ENCODE assay signal across 10 mouse cellular contexts in genomic region chr1:127280256-127280655, GRCm38 (mm10).
A peak's percentile ranks its signal among the peaks of the same experiment; 100 is the strongest.
DNase-seq lines count a peak whose midpoint lies in the region; TF ChIP-seq lines count a peak whose summit lies in the region.
"Had no signal": no experiment of that assay in that cellular context is flagged by ENCODE, and none has a peak within 500 bp of the region (broad histone marks: within the 10 kb centered on the region; RNA-seq: fewer than 3 reads in every experiment).

No protein-coding gene starts in this region.

- no peak overlapping the region for H3K27ac ChIP-seq in left cerebral cortex, adult 2 months
- H3K27ac ChIP-seq: embryonic facial prominence, embryonic 12.5 days; lung, embryonic 15.5 days had no signal

- intact Hi-C loops in left cerebral cortex, adult 2 months (cut with DNase I), result no loop called here
- intact Hi-C loops in heart, postnatal 36 days (cut with DNase I), result no loop called here

- H3K4me3 ChIP-seq in left cerebral cortex, adult 2 months, result no peak overlapping the region
- H3K4me3 ChIP-seq: embryonic facial prominence, embryonic 12.5 days; lung, embryonic 15.5 days had no signal

- TF ChIP-seq CTCF in left cerebral cortex, adult 2 months (IDR thresholded peaks at IDR 0.05), result peak; percentile 36

- DNase-seq in adrenal gland, postnatal 10 days, result peak; percentile 29
- no peak for DNase-seq in adrenal gland, postnatal 4 days (ENCODE audit: low spot score in 2 of 2)
- no peak for DNase-seq in left cerebral cortex, adult 2 months (ENCODE audit: extremely low spot score in 1 of 2, low spot score in 2 of 2)
- DNase-seq in left cerebral cortex, adult 9 months (ENCODE audit: low spot score in 2 of 2), result no peak
- peak; percentile 32 for DNase-seq in CD4-positive helper T cell, adult 2 months (ENCODE audit: low read depth, low spot score)
- DNase-seq in induced T-regulatory cell, adult 2 months (ENCODE audit: low read depth), result peak; percentile 63
- no peak for DNase-seq in layer of hippocampus, adult 9-11 months
- no peak for DNase-seq in heart, postnatal 36 days

Comparison
In these comparisons a context has a peak if more than half of its experiments do, and no peak if none do; other contexts are left out.
1. DNase-seq: peak in adrenal gland, postnatal 10 days (single experiment), CD4-positive helper T cell, adult 2 months (single experiment) and induced T-regulatory cell, adult 2 months (single experiment); none in adrenal gland, postnatal 4 days (0 of 2), left cerebral cortex, adult 2 months (0 of 2), left cerebral cortex, adult 9 months (0 of 2), layer of hippocampus, adult 9-11 months (single experiment) and heart, postnatal 36 days (0 of 2).